Mouse (Mus musculus) gastrocnemius, adult 2 months (tissue): Measurements from ENCODE around the gene Amz2. TPM values are rescaled to one million over a fixed set of nuclear protein-coding genes. Genes with fewer than 3 reads are reported as not detected.
A peak's percentile ranks its signal among the peaks of the same experiment; 100 is the strongest.
"Not testable (repeated sequence)": the region's sequence is repeated elsewhere in the genome, so short reads cannot be mapped to it uniquely, and the experiment has no call there.

Experiments used
- DNase-seq: peaks from one replicate; pipeline ENCODE4 v3.0.0; 2022
- H3K27ac ChIP-seq: fragments of 200-600 bp; 2 replicates; pipeline ENCODE4 v1.8.1; 2022; ENCODE audit warnings: mild to moderate bottlenecking
- H3K4me3 ChIP-seq: fragments of 200-600 bp; 2 replicates; pipeline ENCODE4 v1.8.1; 2022; ENCODE audit warnings: mild to moderate bottlenecking, moderate library complexity
- CTCF ChIP-seq: fragments of 200-600 bp; IDR thresholded peaks from 2 replicates; pipeline ENCODE4 v1.8.1; 2022; ENCODE audit warnings: antibody characterized with exemption, mild to moderate bottlenecking, moderate library complexity
- intact Hi-C: fragments of 180-260 bp; cut with DNase I; formaldehyde crosslinking; loops from one replicate; pipeline ENCODE4 v1.15.1; 2025
- total RNA-seq, 2 experiments: library from RNA; stranded (reverse); gene quantifications; 2 replicates each; pipeline ENCODE4 v1.2.3; 2021

Gene Amz2
- total RNA-seq, 2 experiments from 2014 or later = 70.4 to 71.7 TPM

DNA sequence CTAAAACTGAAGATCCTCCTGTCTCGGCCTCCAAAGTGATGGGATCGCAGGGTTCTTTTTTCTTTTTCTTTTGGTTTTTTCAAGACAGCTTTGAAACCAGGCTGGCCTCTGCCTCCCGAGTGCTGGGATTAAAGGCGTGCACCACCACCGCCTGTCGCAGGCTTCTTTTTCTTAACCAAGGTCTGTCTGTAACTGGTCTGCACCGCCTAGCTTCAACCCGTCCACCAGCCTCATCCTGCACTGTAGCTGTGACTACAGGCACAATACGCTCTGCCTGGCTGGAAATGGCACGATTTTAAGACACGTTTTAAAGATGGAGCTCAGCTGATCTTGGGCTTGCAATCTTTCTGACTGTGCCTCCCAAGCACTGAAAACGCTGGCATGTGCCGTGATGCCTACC is 49.1 kb downstream of the Amz2 start:
- no peak overlapping the region for H3K27ac ChIP-seq
- H3K4me3 ChIP-seq = no peak overlapping the region
- TF ChIP-seq CTCF = no peak
- intact Hi-C loops = loop anchor here (5.0 kb wide), 1 partner anchor 97 kb away; no protein-coding TSS in a partner anchor
- DNase-seq = no peak

- TF ChIP-seq CTCF = no peak
- intact Hi-C loops = no loop called here
- Histone ChIP-seq H3K4me3 (no peak overlapping the region), H3K27ac (no peak overlapping the region)
- no peak for DNase-seq
These were observed 50.0 kb downstream of the Amz2 start for GRCm38 (mm10) chr11:109475717-109476116.

- H3K27ac ChIP-seq = no peak overlapping the region
- DNase-seq = no peak
- TF ChIP-seq CTCF = no peak
- intact Hi-C loops = no loop called here
- H3K4me3 ChIP-seq = no peak overlapping the region
These were observed 50.5 kb downstream of the Amz2 start for GRCm38 (mm10) chr11:109476241-109476640.

DNA sequence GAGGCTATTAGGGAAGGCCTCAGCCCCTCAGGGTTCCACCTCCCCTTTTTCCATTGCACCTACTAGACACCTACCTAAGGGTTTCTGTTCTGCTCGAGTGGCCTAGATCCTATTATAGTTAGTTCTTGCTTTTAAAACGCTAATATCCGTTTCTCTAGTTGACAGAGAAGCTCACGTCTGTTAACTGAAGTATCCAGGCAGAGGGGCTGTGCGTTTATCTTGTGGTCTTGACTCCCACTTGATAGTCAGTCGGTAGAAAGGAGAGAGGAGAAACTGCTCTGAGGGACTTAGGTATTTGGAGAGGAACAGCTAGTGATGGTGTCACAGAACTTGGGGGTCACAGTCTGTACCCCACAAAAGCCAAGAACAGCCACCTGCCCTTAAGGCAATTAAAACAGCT is 50.9 kb downstream of the Amz2 start:
- Histone ChIP-seq H3K4me3 (no peak overlapping the region), H3K27ac (no peak overlapping the region)
- TF ChIP-seq CTCF = no peak
- DNase-seq = no peak
- intact Hi-C loops = no loop called here

DNA sequence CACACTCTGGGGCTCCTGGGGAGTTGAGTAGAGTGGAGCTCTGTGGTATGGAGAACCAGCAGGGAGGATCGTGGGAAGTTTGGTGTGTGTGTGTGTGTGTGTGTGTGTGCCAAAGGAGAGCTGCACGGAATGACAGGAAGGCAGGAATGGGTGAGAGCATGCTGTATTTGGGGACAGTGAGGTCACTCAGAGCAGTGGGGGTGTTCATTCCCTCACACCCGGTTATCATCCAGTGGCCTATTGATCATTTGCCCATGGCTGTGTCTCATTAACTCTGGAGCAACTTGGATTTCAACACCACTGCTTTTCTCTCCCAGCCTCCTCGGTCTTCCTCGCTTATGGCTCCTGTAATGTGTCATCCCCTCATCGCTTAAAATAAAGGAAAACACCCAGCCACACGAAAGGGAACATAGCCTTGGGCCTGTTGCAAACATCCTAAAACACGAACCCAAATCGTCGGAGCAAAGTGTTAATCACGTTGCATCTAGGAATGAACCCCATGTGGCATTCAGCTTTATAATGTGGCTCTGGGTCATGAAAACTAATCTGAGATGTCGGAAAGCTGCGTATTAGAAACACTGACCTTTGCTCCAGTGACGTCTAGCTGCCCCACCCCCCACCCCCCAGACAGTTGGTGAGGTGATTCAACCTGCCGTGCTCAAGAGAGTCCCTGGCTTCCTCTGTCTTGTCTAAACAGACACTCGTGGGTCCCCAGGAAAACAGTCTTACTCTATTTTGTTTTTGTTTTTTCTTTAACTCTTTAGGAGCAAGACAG is 52.0 kb downstream of the Amz2 start:
- H3K4me3 ChIP-seq = no peak overlapping the region
- no peak for TF ChIP-seq CTCF
- H3K27ac ChIP-seq = no peak overlapping the region
- DNase-seq = no peak
- intact Hi-C loops = no loop called here

- Histone ChIP-seq H3K27ac (no peak overlapping the region), H3K4me3 (no peak overlapping the region)
- no peak for DNase-seq
- intact Hi-C loops = no loop called here
- TF ChIP-seq CTCF = no peak
These were observed 54.0 kb downstream of the Amz2 start for GRCm38 (mm10) chr11:109479575-109480285.

GRCm38 (mm10) chr11:109480440-109480839 is 54.7 kb downstream of the Amz2 start:
- no peak for DNase-seq
- no peak for TF ChIP-seq CTCF
- Histone ChIP-seq H3K4me3 (no peak overlapping the region), H3K27ac (no peak overlapping the region)
- intact Hi-C loops = no loop called here

- no peak overlapping the region for H3K4me3 ChIP-seq
- intact Hi-C loops = no loop called here
- TF ChIP-seq CTCF = no peak
- peak; percentile 55 for DNase-seq
- H3K27ac ChIP-seq = 0 out of 2 replicates have a peak overlapping the region, but pooled peaks have one; percentile 36
These were observed 59.8 kb downstream of the Amz2 start for GRCm38 (mm10) chr11:109485398-109486045.

- intact Hi-C loops = no loop called here
- no peak overlapping the region for H3K4me3 ChIP-seq
- no peak overlapping the region for H3K27ac ChIP-seq
- TF ChIP-seq CTCF = no peak
- DNase-seq = no peak
These were observed 61.4 kb downstream of the Amz2 start for GRCm38 (mm10) chr11:109487111-109487510.

- intact Hi-C loops = no loop called here
- Histone ChIP-seq H3K27ac (no peak overlapping the region), H3K4me3 (no peak overlapping the region)
- DNase-seq = no peak
- no peak for TF ChIP-seq CTCF
These were observed 62.4 kb downstream of the Amz2 start for GRCm38 (mm10) chr11:109487991-109488684.

- DNase-seq = no peak
- no peak for TF ChIP-seq CTCF
- no peak overlapping the region for H3K27ac ChIP-seq
- H3K4me3 ChIP-seq = no peak overlapping the region
- intact Hi-C loops = no loop called here
These were observed 64.0 kb downstream of the Amz2 start for GRCm38 (mm10) chr11:109489763-109490162.

GRCm38 (mm10) chr11:109491844-109492243 is 66.1 kb downstream of the Amz2 start:
- no peak overlapping the region for H3K27ac ChIP-seq
- DNase-seq = no peak
- intact Hi-C loops = no loop called here
- H3K4me3 ChIP-seq = no peak overlapping the region
- no peak for TF ChIP-seq CTCF

DNA sequence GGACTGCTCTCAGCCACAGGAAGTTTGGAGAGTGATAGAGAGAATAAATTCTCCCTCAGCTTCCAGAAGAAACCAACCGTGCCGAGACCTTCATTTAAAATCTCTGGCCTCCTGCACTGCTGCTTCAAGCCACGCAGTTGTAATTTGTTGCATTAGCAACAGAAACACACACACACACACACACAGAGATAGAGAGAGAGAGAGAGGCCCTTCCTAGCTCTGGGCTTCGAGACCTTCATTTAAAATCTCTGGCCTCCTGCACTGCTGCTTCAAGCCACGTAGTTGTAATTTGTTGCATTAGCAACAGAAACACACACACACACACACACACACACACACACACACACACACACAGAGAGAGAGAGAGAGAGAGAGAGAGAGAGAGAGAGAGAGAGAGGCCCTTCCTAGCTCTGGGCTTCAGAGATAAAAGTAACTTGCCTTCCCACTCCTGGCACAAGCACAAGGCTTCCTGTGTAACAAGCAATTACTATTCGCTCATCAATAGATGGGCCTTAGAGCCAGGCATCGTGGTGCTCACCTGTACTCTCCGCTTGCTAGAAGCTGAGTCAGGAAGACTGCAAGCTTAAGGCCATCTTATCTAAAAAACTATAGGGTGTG is 67.2 kb downstream of the Amz2 start:
- intact Hi-C loops, DNase-seq, H3K4me3 ChIP-seq, H3K27ac ChIP-seq: not testable (repeated sequence)
